Mouse (Mus musculus) left cerebral cortex, postnatal 25 days (tissue): ENCODE results near the gene Srsf7. TPM values are rescaled to one million over a fixed set of nuclear protein-coding genes. Genes with fewer than 3 reads are reported as not detected.
"Not testable (repeated sequence)": the region's sequence is repeated elsewhere in the genome, so short reads cannot be mapped to it uniquely, and the experiment has no call there.

Experiments
- DNase-seq, 2 experiments: peaks; one replicate each; pipeline ENCODE4 v3.0.0; 2022; ENCODE audit warnings: low spot score in 2 of 2, mixed read lengths in 1 of 2
- intact Hi-C: fragments of 180-260 bp; cut with DNase I; formaldehyde crosslinking; loops from one replicate; pipeline ENCODE4 v1.15.1; 2025
- total RNA-seq, 2 experiments: library from RNA; stranded (reverse); gene quantifications; 2 replicates each; pipeline ENCODE4 v1.2.3; 2021

The Srsf7 gene
- total RNA-seq, 2 experiments from 2014 or later, result 109 to 111 TPM

DNA sequence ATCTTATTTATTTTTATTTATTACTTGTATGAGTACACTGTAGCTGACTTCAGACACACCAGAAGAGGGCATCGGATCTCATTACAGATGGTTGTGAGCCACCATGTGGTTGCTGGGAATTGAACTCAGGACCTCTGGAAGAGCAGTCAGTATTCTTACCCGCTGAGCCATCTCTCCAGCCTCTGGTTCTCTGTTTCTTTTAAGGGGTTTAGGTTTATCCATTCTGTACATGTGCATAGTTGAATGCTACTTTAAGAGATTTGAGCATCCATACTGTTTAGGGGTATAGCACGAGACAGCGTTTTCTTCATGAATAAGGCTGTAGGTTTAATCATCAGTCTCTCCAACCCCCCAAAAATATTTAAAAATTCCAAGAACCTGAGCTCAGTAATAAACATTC, 6.9 kb upstream of the Srsf7 start:
- intact Hi-C loops, DNase-seq: not testable (repeated sequence)

- no peak for DNase-seq
- intact Hi-C loops, result loop anchor here (2.0 to 5.0 kb wide), 2 partner anchors 19 to 276 kb away; partner anchors contain the start of genes Gemin6 and Sos1
Measured at GRCm38 (mm10) chr17:80206301-80206670, 821 bp downstream of the Srsf7 start.

DNA sequence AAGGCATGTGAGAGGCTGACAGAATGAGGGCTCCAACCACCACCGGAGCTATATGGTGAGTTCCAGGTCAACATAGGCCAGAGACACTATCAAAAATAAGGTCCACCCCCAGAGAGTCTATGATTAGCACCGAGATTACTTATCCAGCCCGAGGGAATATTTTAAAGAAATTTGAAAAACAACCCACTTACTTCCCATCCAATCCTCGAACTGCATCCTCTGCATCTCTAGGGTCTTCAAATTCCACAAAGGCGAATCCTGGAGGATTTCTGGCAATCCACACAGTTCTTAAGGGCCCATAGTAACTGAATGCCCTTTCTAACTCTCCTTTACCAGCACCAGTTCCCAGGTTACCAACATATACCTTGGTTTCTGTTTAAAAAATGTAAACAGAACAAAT, 1.4 kb downstream of the Srsf7 start:
- DNase-seq, result no peak
- intact Hi-C loops, result loop anchor here (2.0 to 5.0 kb wide), 2 partner anchors 19 to 277 kb away; partner anchors contain the start of genes Gemin6 and Sos1

DNA sequence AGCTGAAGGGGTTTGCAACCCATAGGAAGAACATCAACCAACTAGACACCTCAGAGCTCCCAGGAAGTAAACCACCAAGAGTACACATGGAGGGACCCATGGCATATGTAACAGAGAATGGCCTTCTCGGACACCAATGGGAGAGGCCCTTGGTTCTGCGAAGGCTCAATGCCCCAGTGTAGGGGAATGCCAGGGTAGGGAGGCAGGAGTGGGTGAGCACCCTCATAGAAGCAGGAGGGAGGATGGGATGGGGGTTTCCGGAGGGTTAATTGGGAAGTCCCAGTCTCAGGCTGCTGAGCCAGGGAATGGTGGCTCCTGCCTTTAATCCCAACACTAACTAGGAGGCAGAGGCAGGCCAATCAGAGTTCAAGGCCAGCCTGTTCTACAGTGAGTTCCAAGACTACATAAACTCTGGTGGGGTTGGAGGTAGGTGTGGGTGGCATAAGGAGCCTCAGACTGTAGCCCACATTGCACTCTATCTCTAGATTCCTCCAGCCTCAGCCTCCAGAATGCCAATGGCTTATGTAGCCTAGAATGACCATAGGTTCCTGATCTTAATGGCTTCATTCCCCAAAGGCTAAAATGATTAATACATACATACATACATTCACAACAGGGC, 7.8 kb downstream of the Srsf7 start:
- DNase-seq, result no peak
- intact Hi-C loops, result loop anchor here (10.0 kb wide), 1 partner anchor 504 kb away; no protein-coding TSS in a partner anchor

DNA sequence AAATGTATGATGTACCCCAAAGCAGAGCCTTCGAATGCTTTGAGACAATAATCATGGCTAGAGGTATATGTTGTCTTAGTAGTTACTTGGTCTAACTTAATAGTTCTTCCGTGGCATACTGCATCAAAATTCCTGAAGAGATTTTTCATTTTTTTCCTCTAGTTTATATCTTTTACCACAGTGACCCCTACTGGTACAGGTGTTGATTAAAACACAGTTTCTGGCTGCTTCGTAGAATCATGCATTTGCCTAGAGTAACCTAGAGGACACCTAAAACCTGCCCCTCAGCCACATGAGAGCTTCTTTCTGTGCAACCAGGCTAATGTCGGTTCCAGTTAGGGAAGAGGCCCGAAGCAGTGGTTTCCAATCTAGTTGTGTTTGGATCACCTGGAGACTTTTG, 14.0 kb downstream of the Srsf7 start:
- intact Hi-C loops, result loop anchor here (5.0 to 10.0 kb wide), 2 partner anchors 341 to 498 kb away; no protein-coding TSS in a partner anchor
- peak; percentile 25 to 32 for DNase-seq

- intact Hi-C loops, result loop anchor here (5.0 kb wide), 1 partner anchor 321 kb away; no protein-coding TSS in a partner anchor
- DNase-seq, result no peak
Measured at GRCm38 (mm10) chr17:80183615-80184014, 23.5 kb downstream of the Srsf7 start.

- intact Hi-C loops, result loop anchor here (1.0 to 5.0 kb wide), 3 partner anchors 132 to 318 kb away; no protein-coding TSS in a partner anchor
- no peak for DNase-seq
Measured at GRCm38 (mm10) chr17:80180468-80180867, 26.6 kb downstream of the Srsf7 start.

DNA sequence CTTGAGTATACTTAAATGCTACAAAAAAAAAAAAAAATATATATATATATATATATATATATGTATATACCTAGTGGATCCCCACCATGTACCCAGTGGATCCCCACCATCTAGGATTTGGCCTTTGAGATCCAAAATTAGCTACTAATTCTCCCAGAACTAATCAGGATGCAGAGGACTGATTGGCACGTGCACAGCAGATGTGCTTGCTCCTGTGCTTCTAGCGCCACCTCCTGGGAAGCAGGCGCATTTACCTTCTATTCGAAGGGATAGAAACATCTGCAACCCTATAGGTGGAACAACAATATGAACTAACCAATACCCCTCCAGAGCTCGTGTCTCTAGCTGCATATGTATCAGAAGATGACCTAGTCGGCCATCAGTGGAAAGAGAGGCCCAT, 27.1 kb downstream of the Srsf7 start:
- intact Hi-C loops, result loop anchor here (1.0 to 5.0 kb wide), 3 partner anchors 132 to 318 kb away; no protein-coding TSS in a partner anchor
- DNase-seq, result peak; percentile 73 to 85

- DNase-seq, intact Hi-C loops: not testable (repeated sequence)
Measured at GRCm38 (mm10) chr17:80178846-80179245, 28.3 kb downstream of the Srsf7 start.

- intact Hi-C loops, result no loop called here
- no peak for DNase-seq
Measured at GRCm38 (mm10) chr17:80175966-80176365, 31.1 kb downstream of the Srsf7 start.

DNA sequence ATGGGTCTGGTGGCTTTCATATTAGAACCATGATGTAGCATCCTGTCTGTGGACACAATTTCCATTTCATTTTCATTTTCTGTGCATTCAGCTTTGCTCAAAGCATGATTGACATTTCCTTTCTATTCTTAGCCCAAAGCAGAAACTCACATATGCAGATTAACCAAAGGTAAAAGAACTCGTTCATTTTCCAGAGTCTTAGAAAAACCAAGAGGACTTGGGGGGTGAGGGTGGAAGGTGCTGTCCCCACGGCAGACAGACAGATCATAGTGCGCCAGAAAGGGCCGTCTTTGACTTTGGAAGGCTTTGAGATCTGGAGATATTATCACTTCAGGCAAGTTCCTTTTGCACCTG, 31.7 kb downstream of the Srsf7 start:
- intact Hi-C loops, result no loop called here
- no peak for DNase-seq

DNA sequence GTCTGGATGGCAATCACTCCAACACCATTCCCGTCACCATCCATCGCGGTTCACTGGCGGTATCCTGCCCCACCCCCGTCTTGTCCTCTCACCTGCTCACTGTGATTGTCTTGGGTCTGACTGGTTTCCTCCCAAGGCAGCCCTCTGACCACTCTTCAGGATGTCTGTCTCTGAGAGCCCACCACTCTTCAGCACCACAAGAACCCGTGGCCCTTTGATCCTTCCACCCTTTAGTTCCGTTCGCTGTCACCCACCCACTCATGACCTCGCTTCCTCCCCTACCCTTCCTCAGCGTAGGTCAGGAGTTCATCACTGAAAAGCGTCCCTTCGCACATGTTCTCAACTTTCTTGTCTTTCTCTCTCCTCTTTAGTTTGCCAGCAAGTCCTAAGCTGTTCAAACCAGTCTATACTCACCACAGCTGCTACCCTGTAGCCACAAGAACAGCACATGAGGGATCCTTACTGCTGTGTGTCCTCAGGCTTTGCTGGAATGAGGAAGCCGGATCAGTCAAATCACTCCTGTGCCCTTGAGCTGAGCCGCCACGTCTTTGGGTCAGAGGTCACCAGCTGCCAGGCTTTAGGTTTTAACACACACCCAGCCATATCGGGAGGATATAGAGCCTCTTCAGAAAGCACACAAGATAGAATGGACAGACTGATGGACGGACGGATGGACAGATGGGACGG, 32.3 kb downstream of the Srsf7 start:
- intact Hi-C loops, result no loop called here
- no peak for DNase-seq

GRCm38 (mm10) chr17:80174146-80174545, 33.0 kb downstream of the Srsf7 start:
- intact Hi-C loops, result no loop called here
- DNase-seq, result no peak

- DNase-seq, result no peak
- intact Hi-C loops, result no loop called here
Measured at GRCm38 (mm10) chr17:80173708-80174107, 33.4 kb downstream of the Srsf7 start.

GRCm38 (mm10) chr17:80172761-80173160, 34.3 kb downstream of the Srsf7 start:
- intact Hi-C loops, result no loop called here
- no peak for DNase-seq

- intact Hi-C loops, result no loop called here
- no peak for DNase-seq
Measured at GRCm38 (mm10) chr17:80171948-80172347, 35.2 kb downstream of the Srsf7 start.

DNA sequence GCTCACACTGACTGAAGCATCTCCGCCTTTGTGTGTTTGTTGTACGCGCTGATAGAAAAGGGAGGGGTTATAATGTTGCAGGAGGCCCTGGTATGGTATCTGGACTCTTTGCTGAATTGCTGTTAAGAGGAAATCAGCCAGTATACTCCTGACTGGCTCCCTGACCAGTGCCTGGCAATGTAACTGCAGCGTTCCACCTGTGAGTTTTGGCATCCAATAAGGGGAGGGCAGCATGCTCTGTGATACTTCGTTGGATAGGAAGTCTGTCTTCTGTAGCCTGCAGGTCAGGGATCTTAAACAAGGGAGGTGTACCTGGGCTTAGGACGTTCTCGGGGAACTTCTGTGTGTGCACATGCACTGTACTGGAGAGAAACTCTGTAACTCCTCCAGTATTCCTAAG, 36.2 kb downstream of the Srsf7 start:
- intact Hi-C loops, result no loop called here

DNA sequence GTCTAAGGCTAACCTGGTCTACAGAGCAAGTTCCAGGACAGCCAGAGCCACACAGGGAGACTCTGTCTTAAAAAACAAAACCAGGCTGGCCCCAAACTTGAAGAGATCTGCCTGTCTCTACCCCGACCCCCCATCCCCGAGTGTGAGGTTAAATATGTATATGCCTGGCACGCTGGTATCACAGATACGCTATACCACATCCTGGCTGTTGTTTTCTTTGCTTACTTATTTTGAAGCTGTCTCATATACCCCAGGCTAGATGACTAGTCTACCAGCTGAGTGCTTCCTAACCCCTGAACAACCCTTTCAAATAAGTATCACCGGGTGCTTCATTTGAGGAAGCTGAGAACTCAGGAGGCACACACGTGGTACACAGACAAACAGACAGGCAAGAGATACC, 37.3 kb downstream of the Srsf7 start:
- DNase-seq, result no peak
- intact Hi-C loops, result no loop called here

More for the DNA sequence above, 36.2 kb downstream of the Srsf7 start:
- no peak for DNase-seq

GRCm38 (mm10) chr17:80168425-80169182, 38.5 kb downstream of the Srsf7 start:
- intact Hi-C loops, result loop anchor here (1.0 kb wide), 1 partner anchor 106 kb away; the partner anchor contains the start of gene Hnrnpll
- peak; percentile 77 to 90 for DNase-seq

DNA sequence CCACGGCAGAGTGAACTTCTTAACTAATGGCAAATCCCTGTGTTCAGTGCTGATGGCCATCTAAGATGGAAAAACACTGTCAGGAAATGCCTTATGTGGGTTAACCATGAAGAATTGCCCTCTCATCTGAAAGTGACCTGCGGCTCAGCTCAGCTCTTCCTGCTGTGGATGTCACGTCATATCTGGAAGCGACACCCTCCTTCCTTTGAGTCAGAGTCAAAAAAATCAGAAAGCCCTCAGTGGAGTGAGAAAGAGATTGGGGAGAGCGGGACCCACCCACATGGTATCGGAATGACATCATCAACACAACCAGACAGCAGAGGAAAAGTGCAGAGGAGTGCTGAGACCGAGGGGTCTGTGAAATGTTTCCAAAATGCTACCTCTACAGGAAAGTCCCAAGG, 39.3 kb downstream of the Srsf7 start:
- peak in 1 of 2 experiments; percentile 84 for DNase-seq
- intact Hi-C loops, result loop anchor here (1.0 to 2.0 kb wide), 2 partner anchors 41 to 106 kb away; partner anchors contain the start of genes Galm and Hnrnpll
